20 mouse cellular contexts compared by ENCODE assay signal in genomic region chr14:28475421-28475820, GRCm38 (mm10). TPM values are rescaled to one million over a fixed set of nuclear protein-coding genes. Genes with fewer than 3 reads are reported as not detected.
DNase-seq lines count a peak whose midpoint lies in the region; ATAC-seq and TF ChIP-seq lines count a peak whose summit lies in the region.
"Had no signal": no experiment of that assay in that cellular context is flagged by ENCODE, and none has a peak within 500 bp of the region (broad histone marks: within the 10 kb centered on the region; RNA-seq: fewer than 3 reads in every experiment).

No protein-coding gene starts in this region.

- H3K4me2 ChIP-seq in forebrain, embryonic 13.5 days, result 0 out of 2 replicates have a peak overlapping the region, but pooled peaks have one; percentile 12
- H3K4me2 ChIP-seq in hindbrain, embryonic 15.5 days, result no peak overlapping the region
- peak overlapping the region; percentile 22; the same call in 1 of the 2 replicates for H3K4me2 ChIP-seq in midbrain, postnatal 0 days (ENCODE audit: low read depth, low read length, poor library complexity, severe bottlenecking)
- H3K4me2 ChIP-seq: stomach, embryonic 15.5 days had no signal

- no peak overlapping the region for H3K4me3 ChIP-seq in forebrain, embryonic 10.5 days
- no peak overlapping the region for H3K4me3 ChIP-seq in forebrain, embryonic 13.5 days
- no peak overlapping the region for H3K4me3 ChIP-seq in hindbrain, embryonic 15.5 days
- H3K4me3 ChIP-seq in midbrain, postnatal 0 days (ENCODE audit: low read depth, low read length), result no peak overlapping the region
- H3K4me3 ChIP-seq: stomach, embryonic 15.5 days had no signal

- TF ChIP-seq CTCF in midbrain, postnatal 0 days (IDR thresholded peaks at IDR 0.05), result no peak

- peak; percentile 79 for ATAC-seq in forebrain, embryonic 13.5 days
- peak; percentile 56; the same call in 1 of the 2 replicates for ATAC-seq in hindbrain, embryonic 15.5 days (ENCODE audit: low FRiP score, low read depth)
- peak; percentile 56; the same call in 1 of the 2 replicates for ATAC-seq in midbrain, postnatal 0 days (ENCODE audit: low FRiP score)

- 44% methylated on average over 7 of the region's 7 CpGs for WGBS in forebrain, embryonic 10.5 days
- WGBS in forebrain, embryonic 13.5 days, result 23% methylated on average over 7 of the region's 7 CpGs
- 23% methylated on average over 7 of the region's 7 CpGs for WGBS in hindbrain, embryonic 15.5 days
- WGBS in midbrain, postnatal 0 days, result 13% methylated on average over 7 of the region's 7 CpGs

- H3K4me1 ChIP-seq in forebrain, embryonic 10.5 days, result peaks cover 37% of the 10 kb centered on the region
- peaks cover 16% of the 10 kb centered on the region; the same call in 1 of the 2 replicates for H3K4me1 ChIP-seq in forebrain, embryonic 13.5 days
- H3K4me1 ChIP-seq in hindbrain, embryonic 15.5 days (replicated peaks), result peaks cover 17% of the 10 kb centered on the region
- H3K4me1 ChIP-seq in midbrain, postnatal 0 days (ENCODE audit: insufficient read depth, low read length), result peaks cover 3% of the 10 kb centered on the region; the same call in 1 of the 2 replicates
- H3K4me1 ChIP-seq: stomach, embryonic 15.5 days had no signal

- no peaks in the 10 kb centered on the region for H3K9me3 ChIP-seq in forebrain, embryonic 10.5 days
- H3K9me3 ChIP-seq in forebrain, embryonic 13.5 days (replicated peaks), result no peaks in the 10 kb centered on the region
- no peaks in the 10 kb centered on the region for H3K9me3 ChIP-seq in hindbrain, embryonic 15.5 days
- H3K9me3 ChIP-seq in midbrain, postnatal 0 days (ENCODE audit: low read length), result no peaks in the 10 kb centered on the region
- H3K9me3 ChIP-seq: stomach, embryonic 15.5 days had no signal

- H3K27me3 ChIP-seq in forebrain, embryonic 10.5 days (ENCODE audit: poor library complexity, severe bottlenecking), result peaks cover 34% of the 10 kb centered on the region
- H3K27me3 ChIP-seq in forebrain, embryonic 13.5 days, result peaks cover 28% of the 10 kb centered on the region
- H3K27me3 ChIP-seq in hindbrain, embryonic 15.5 days, result no peaks in the 10 kb centered on the region
- H3K27me3 ChIP-seq in midbrain, postnatal 0 days (ENCODE audit: insufficient read depth, low read length), result no peaks in the 10 kb centered on the region
- H3K27me3 ChIP-seq: stomach, embryonic 15.5 days had no signal

- H3K36me3 ChIP-seq in forebrain, embryonic 10.5 days (replicated peaks), result no peaks in the 10 kb centered on the region
- H3K36me3 ChIP-seq in forebrain, embryonic 13.5 days (ENCODE audit: poor library complexity, severe bottlenecking), result no peaks in the 10 kb centered on the region
- H3K36me3 ChIP-seq in hindbrain, embryonic 15.5 days, result no peaks in the 10 kb centered on the region
- H3K36me3 ChIP-seq in midbrain, postnatal 0 days (ENCODE audit: insufficient read depth, low read length), result no peaks in the 10 kb centered on the region
- H3K36me3 ChIP-seq: stomach, embryonic 15.5 days had no signal

- DNase-seq in forebrain, embryonic 10.5 days (ENCODE audit: extremely low spot score, low spot score), result no peak
- no peak for DNase-seq in midbrain, postnatal 0 days (ENCODE audit: low spot score)
- no peak for DNase-seq in layer of hippocampus, adult 11-12 months (ENCODE audit: low spot score)
- no peak for DNase-seq in embryo, embryonic 9.5 days (ENCODE audit: extremely low spot score)
- DNase-seq in cerebellum, postnatal 25 days, result no peak
- no peak for DNase-seq in gastrocnemius, postnatal 4 days (ENCODE audit: low spot score in 2 of 2)
- DNase-seq: adrenal gland, postnatal 25 days; cerebellum, postnatal 14 days; heart, postnatal 4 days; kidney, adult 9 months; layer of hippocampus, adult 9-11 months; lung, postnatal 36 days; thymus, postnatal 36 days had no signal

- H3K9ac ChIP-seq in forebrain, embryonic 13.5 days, result no peak overlapping the region
- no peak overlapping the region for H3K9ac ChIP-seq in hindbrain, embryonic 15.5 days
- no peak overlapping the region for H3K9ac ChIP-seq in midbrain, postnatal 0 days (replicated peaks; ENCODE audit: low read length, poor library complexity, severe bottlenecking)
- H3K9ac ChIP-seq: liver, embryonic 14.5 days; stomach, embryonic 15.5 days had no signal

- 0 out of 2 replicates have a peak overlapping the region, but pooled peaks have one; percentile 1 for H3K27ac ChIP-seq in forebrain, embryonic 10.5 days
- no peak overlapping the region for H3K27ac ChIP-seq in forebrain, embryonic 13.5 days
- H3K27ac ChIP-seq in hindbrain, embryonic 15.5 days (replicated peaks), result peak overlapping the region; percentile 43
- peak overlapping the region; percentile 69 for H3K27ac ChIP-seq in midbrain, postnatal 0 days (ENCODE audit: low read depth, low read length)
- H3K27ac ChIP-seq: liver, embryonic 14.5 days; stomach, embryonic 15.5 days had no signal

RNA-seq across cellular contexts. Expression of gene Wnt5a, which starts 29.1 kb away (rescaled TPM):
- 18.1 and 24.1 TPM in 2 replicates for polyA plus RNA-seq in forebrain, embryonic 10.5 days (2016; fragmentation: Nextera tagmentation; extraction: Ambion mirVana)
- 10.0 and 16.1 TPM in 2 replicates for polyA plus RNA-seq in forebrain, embryonic 13.5 days (2015; fragmentation: Nextera tagmentation; extraction: Ambion mirVana)
- polyA plus RNA-seq in hindbrain, embryonic 15.5 days (2015; fragmentation: Nextera tagmentation; extraction: Ambion mirVana), result 23.6 and 26.6 TPM in 2 replicates
- 14.7 and 15.9 TPM in 2 replicates for total RNA-seq in midbrain, postnatal 0 days (2014; rRNA removed)
- polyA plus RNA-seq in midbrain, postnatal 0 days (2015; fragmentation: Nextera tagmentation; extraction: Ambion mirVana), result 10.0 and 11.2 TPM in 2 replicates
- 10 to 100 TPM; 20.4 to 22.3 TPM for total RNA-seq in gastrocnemius, postnatal 4 days (2021)
- total RNA-seq: granulocyte monocyte progenitor cell, adult 5-6 weeks; MEL; monocyte, adult 5-6 weeks had no signal
